Mouse (Mus musculus): ENCODE data around the gene Pigb. TPM values are rescaled to one million over a fixed set of nuclear protein-coding genes. Genes with fewer than 3 reads are reported as not detected.
"Not testable (repeated sequence)": the region's sequence is repeated elsewhere in the genome, so short reads cannot be mapped to it uniquely, and the experiment has no call there.

Gene Pigb
- total and polyA plus RNA-seq, 3 experiments, result 3.8 to 15.9 (median 5.7) TPM

DNA sequence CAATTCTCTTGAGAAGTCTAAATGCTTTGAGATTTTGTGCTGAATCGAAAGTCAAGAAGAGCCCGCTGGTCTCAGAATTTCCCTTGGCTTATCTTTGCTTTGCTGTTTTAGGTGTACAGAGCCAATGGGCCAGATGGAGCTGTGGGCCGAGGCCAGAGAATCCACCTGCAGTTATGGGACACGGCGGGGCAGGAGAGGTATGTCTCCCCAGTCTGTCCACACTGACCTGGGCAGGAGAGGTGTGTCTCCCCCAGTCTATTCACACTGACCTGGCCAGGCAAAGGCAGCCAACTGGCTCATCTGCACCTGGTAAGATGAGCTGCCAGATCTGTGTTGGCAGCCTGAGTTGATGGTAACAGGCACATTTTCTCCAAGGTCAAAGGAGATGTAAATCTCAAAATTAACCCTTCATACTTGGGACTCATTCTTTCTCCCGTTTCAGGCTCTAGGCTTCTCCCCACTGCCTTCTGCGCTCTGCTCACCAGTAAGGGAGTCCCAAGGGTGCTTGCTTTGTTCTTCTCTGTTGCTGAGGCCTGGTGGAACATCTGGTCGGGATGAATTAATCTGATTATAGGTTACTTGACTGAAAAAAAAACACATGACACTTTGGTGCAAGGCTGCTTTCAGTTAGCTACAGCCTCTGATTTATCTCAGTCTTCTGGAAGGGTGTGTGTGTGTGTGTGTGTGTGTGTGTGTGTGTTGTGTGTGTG is 42.3 kb upstream of the Pigb start:
- H3K9ac ChIP-seq (ENCODE audit: insufficient read depth, low read depth), result no peak overlapping the region
- no peaks in the 10 kb centered on the region for H3K27me3 ChIP-seq (replicated peaks)
- dilution Hi-C loops (cut with MboI; ENCODE audit: extremely low pct_ligation_motif_present, extremely low pct_unique_long_range_greater_than_20kb, low sequenced_read_pairs) (no loop called here), in situ Hi-C loops (cut with MboI; ENCODE audit: low pct_ligation_motif_present, low pct_unique_long_range_greater_than_20kb, low sequenced_read_pairs) (loop anchor here (25.0 kb wide), 1 partner anchor 320 kb away; no protein-coding TSS in a partner anchor)
- TF ChIP-seq ELF1 (IDR thresholded peaks at IDR 0.05; ENCODE audit: low read depth, low read length) (no peak), PAX5 (IDR thresholded peaks at IDR 0.05; ENCODE audit: low read length) (no peak), ZKSCAN1 (IDR thresholded peaks at IDR 0.05; ENCODE audit: borderline replicate concordance, low read depth, low read length) (no peak), MAX (IDR thresholded peaks at IDR 0.05; ENCODE audit: low read length) (no peak), USF1 (IDR thresholded peaks at IDR 0.05; ENCODE audit: low read depth, low read length) (no peak), USF2 (conservative IDR thresholded peaks at IDR 0.05; ENCODE audit: low read depth, low read length) (no peak), SMC3 (IDR thresholded peaks at IDR 0.05; ENCODE audit: low read depth, low read length) (no peak), TBP (conservative IDR thresholded peaks at IDR 0.05; ENCODE audit: low read depth, low read length) (no peak), CHD1 (IDR thresholded peaks at IDR 0.05; ENCODE audit: low read depth, low read length) (no peak), POLR2A (IDR thresholded peaks at IDR 0.05; ENCODE audit: low read depth, low read length) (no peak), ZMIZ1 (IDR thresholded peaks at IDR 0.05; ENCODE audit: low read depth, low read length) (no peak), POLR2AphosphoS2 (IDR thresholded peaks at IDR 0.05; ENCODE audit: low read depth, low read length) (no peak), JUND (conservative IDR thresholded peaks at IDR 0.05; ENCODE audit: low read depth, low read length) (no peak), MYC (IDR thresholded peaks at IDR 0.05; ENCODE audit: low read depth, low read length) (no peak), CTCF (conservative IDR thresholded peaks at IDR 0.05 in 1 of 2, IDR thresholded peaks at IDR 0.05 in 1 of 2; ENCODE audit: low read depth in 2 of 2, low read length in 2 of 2) (no peak), CHD2 (IDR thresholded peaks at IDR 0.05; ENCODE audit: low read length) (no peak), UBTF (IDR thresholded peaks at IDR 0.05; ENCODE audit: low read depth, low read length) (no peak)
- H3K4me2 ChIP-seq (ENCODE audit: insufficient read depth, low read depth, poor library complexity, severe bottlenecking), result no peak overlapping the region
- no peak for DNase-seq (ENCODE audit: extremely low read depth)
- peaks cover 7 to 57% of the 10 kb centered on the region in 2 experiments; a peak in 3 of 4 replicates for H3K4me1 ChIP-seq (ENCODE audit: control insufficient read depth in 1 of 2, insufficient read depth in 2 of 2)
- no peaks in the 10 kb centered on the region for H3K9me3 ChIP-seq (replicated peaks; ENCODE audit: low read length)
- no peaks in the 10 kb centered on the region for H3K79me2 ChIP-seq (replicated peaks; ENCODE audit: control insufficient read depth, extremely low read depth, insufficient read depth, poor library complexity, severe bottlenecking)
- H3K36me3 ChIP-seq (replicated peaks in 1 of 2; ENCODE audit: control insufficient read depth in 1 of 2, insufficient read depth in 1 of 2, low read length in 1 of 2), result peaks cover 12 to 39% of the 10 kb centered on the region in 2 experiments
- no peak overlapping the region for H3K27ac ChIP-seq (ENCODE audit: insufficient read depth, low read depth)
- H3K4me3 ChIP-seq (replicated peaks in 1 of 3; ENCODE audit: low read depth in 2 of 3, low read length in 2 of 3, poor library complexity in 1 of 3), result no peak overlapping the region

DNA sequence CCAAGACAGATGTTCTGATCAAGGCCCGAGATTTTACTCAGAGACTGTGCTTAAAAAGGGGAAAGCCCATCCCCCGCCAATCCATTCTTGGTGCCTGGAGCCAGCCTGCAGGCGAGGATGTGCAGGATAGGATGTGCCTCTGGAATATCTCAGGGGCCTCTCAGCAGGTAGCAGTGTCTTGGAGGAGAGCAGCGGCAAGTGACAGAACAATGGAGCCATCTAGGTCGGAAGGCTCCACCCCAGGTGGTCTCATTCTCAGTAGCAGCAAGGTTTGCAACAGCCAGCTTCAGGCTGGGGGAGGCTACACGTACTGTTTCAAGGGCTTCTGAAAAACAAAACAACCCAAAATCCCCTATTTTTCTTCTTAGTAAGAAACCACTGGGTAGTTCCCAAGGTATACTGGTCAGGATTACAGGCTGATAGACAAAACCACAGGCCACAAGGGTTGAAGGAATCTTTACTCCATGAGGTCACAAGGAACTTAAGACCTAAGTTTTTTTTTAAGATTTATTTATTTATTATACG is 39.7 kb upstream of the Pigb start:
- Histone ChIP-seq H3K27me3 (replicated peaks) (no peaks in the 10 kb centered on the region), H3K36me3 (replicated peaks in 1 of 2; ENCODE audit: control insufficient read depth in 1 of 2, insufficient read depth in 1 of 2, low read length in 1 of 2) (peaks cover 7 to 50% of the 10 kb centered on the region in 2 experiments), H3K9me3 (replicated peaks; ENCODE audit: low read length) (no peaks in the 10 kb centered on the region), H3K9ac (ENCODE audit: insufficient read depth, low read depth) (no peak overlapping the region), H3K4me1 (ENCODE audit: control insufficient read depth in 1 of 2, insufficient read depth in 2 of 2) (peaks cover 5 to 31% of the 10 kb centered on the region in 2 experiments; a peak in 3 of 4 replicates), H3K79me2 (replicated peaks; ENCODE audit: control insufficient read depth, extremely low read depth, insufficient read depth, poor library complexity, severe bottlenecking) (no peaks in the 10 kb centered on the region), H3K4me2 (ENCODE audit: insufficient read depth, low read depth, poor library complexity, severe bottlenecking) (no peak overlapping the region), H3K27ac (ENCODE audit: insufficient read depth, low read depth) (no peak overlapping the region), H3K4me3 (replicated peaks in 1 of 3; ENCODE audit: low read depth in 2 of 3, low read length in 2 of 3, poor library complexity in 1 of 3) (no peak overlapping the region)
- TF ChIP-seq KAT2A (IDR thresholded peaks at IDR 0.05; ENCODE audit: insufficient replicate concordance, low read length) (no peak), USF1 (IDR thresholded peaks at IDR 0.05; ENCODE audit: low read depth, low read length) (no peak), POLR2AphosphoS2 (IDR thresholded peaks at IDR 0.05; ENCODE audit: low read depth, low read length) (no peak), JUN (IDR thresholded peaks at IDR 0.05; ENCODE audit: insufficient read depth, low read depth, low read length) (no peak), USF2 (conservative IDR thresholded peaks at IDR 0.05; ENCODE audit: low read depth, low read length) (no peak), ZC3H11A (IDR thresholded peaks at IDR 0.05; ENCODE audit: low read depth, low read length) (no peak)
- dilution Hi-C loops (cut with MboI; ENCODE audit: extremely low pct_ligation_motif_present, extremely low pct_unique_long_range_greater_than_20kb, low sequenced_read_pairs), result no loop called here
- no peak for DNase-seq (ENCODE audit: extremely low read depth)
- in situ Hi-C loops (cut with MboI; ENCODE audit: low pct_ligation_motif_present, low pct_unique_long_range_greater_than_20kb, low sequenced_read_pairs), result loop anchor here (25.0 kb wide), 1 partner anchor 318 kb away; no protein-coding TSS in a partner anchor

DNA sequence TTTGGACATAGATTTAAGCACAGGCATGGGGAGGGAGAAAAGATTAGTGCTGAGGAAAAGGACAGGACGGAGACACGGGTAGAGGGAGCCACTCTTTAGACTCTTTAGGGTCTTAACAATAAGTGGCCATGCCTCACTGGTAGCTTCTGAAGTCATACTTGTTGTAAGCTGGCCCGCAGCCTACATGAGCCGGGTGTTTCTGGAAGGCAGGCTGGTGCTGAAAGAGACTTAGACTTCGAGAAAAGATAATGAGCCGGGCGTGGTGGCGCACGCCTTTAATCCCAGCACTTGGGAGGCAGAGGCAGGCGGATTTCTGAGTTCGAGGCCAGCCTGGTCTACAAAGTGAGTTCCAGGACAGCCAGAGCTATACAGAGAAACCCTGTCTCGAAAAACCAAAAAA is 39.2 kb upstream of the Pigb start:
- H3K4me2 ChIP-seq (ENCODE audit: insufficient read depth, low read depth, poor library complexity, severe bottlenecking); H3K27ac ChIP-seq (ENCODE audit: insufficient read depth, low read depth); H3K27me3 ChIP-seq (replicated peaks); H3K9ac ChIP-seq (ENCODE audit: insufficient read depth, low read depth); H3K4me3 ChIP-seq (replicated peaks in 1 of 3; ENCODE audit: low read depth in 2 of 3, low read length in 2 of 3, poor library complexity in 1 of 3); dilution Hi-C loops (cut with MboI; ENCODE audit: extremely low pct_ligation_motif_present, extremely low pct_unique_long_range_greater_than_20kb, low sequenced_read_pairs); H3K79me2 ChIP-seq (replicated peaks; ENCODE audit: control insufficient read depth, extremely low read depth, insufficient read depth, poor library complexity, severe bottlenecking); DNase-seq (ENCODE audit: extremely low read depth); H3K9me3 ChIP-seq (replicated peaks; ENCODE audit: low read length): not testable (repeated sequence)
- in situ Hi-C loops (cut with MboI; ENCODE audit: low pct_ligation_motif_present, low pct_unique_long_range_greater_than_20kb, low sequenced_read_pairs), result loop anchor here (25.0 kb wide), 1 partner anchor 317 kb away; no protein-coding TSS in a partner anchor
- peaks cover 5 to 26% of the 10 kb centered on the region in 2 experiments; a peak in 3 of 4 replicates for H3K4me1 ChIP-seq (ENCODE audit: control insufficient read depth in 1 of 2, insufficient read depth in 2 of 2)
- peaks cover 6 to 49% of the 10 kb centered on the region in 2 experiments for H3K36me3 ChIP-seq (replicated peaks in 1 of 2; ENCODE audit: control insufficient read depth in 1 of 2, insufficient read depth in 1 of 2, low read length in 1 of 2)
